Mouse (Mus musculus) neural tube, embryonic 11.5 days (tissue): ENCODE results near the gene Hist1h3h. TPM values are rescaled to one million over a fixed set of nuclear protein-coding genes. Genes with fewer than 3 reads are reported as not detected.
"Not testable (repeated sequence)": the region's sequence is repeated elsewhere in the genome, so short reads cannot be mapped to it uniquely, and the experiment has no call there.

Experiments
- ATAC-seq: fragments of 200-750 bp; cut with Nextera tagmentation; 2 replicates; pipeline ENCODE4 v1.8.0; 2017; ENCODE audit warnings: moderate number of reproducible peaks, mild to moderate bottlenecking, moderate TSS enrichment, moderate library complexity; ENCODE audit not compliant: insufficient read depth, low FRiP score, low TSS enrichment
- DNase-seq: peaks from one replicate; pipeline ENCODE4 v3.0.0-alpha.2; 2015; ENCODE audit warnings: low spot score
- H3K27ac ChIP-seq: fragments of 300-500 bp; sonication (generic); 2 replicates; pipeline ENCODE4 v1.5.1; 2014; ENCODE audit warnings: low read depth, mild to moderate bottlenecking, low read length
- H3K27me3 ChIP-seq: fragments of 300-500 bp; sonication (generic); 2 replicates; pipeline ENCODE4 v1.6.1; 2014; ENCODE audit warnings: mild to moderate bottlenecking, low read length, mixed read lengths; ENCODE audit not compliant: control insufficient read depth, insufficient read depth
- H3K36me3 ChIP-seq: fragments of 300-500 bp; sonication (generic); 2 replicates; pipeline ENCODE4 v1.6.1; 2014; ENCODE audit warnings: mild to moderate bottlenecking, low read length, moderate library complexity, mixed read lengths; ENCODE audit not compliant: control insufficient read depth, insufficient read depth
- H3K4me1 ChIP-seq: fragments of 300-500 bp; sonication (generic); 2 replicates; pipeline ENCODE4 v1.6.1; 2014; ENCODE audit warnings: low read length, mixed read lengths; ENCODE audit not compliant: control insufficient read depth, insufficient read depth
- H3K4me2 ChIP-seq: fragments of 300-500 bp; sonication (generic); 2 replicates; pipeline ENCODE4 v1.6.1; 2014; ENCODE audit warnings: low read depth, mild to moderate bottlenecking, moderate library complexity
- H3K4me3 ChIP-seq: fragments of 300-500 bp; sonication (generic); 2 replicates; pipeline ENCODE4 v1.5.1; 2014; ENCODE audit warnings: low read depth, low read length
- H3K9ac ChIP-seq: fragments of 300-500 bp; sonication (generic); 2 replicates; pipeline ENCODE4 v1.6.1; 2014; ENCODE audit warnings: mild to moderate bottlenecking, low read length
- H3K9me3 ChIP-seq: fragments of 300-500 bp; sonication (generic); 2 replicates; pipeline ENCODE4 v1.6.1; 2016; ENCODE audit warnings: low read length; ENCODE audit not compliant: control insufficient read depth
- WGBS: fragments of 180-500 bp; shearing (Covaris S2); extraction: QIAGEN DNeasy Blood & Tissue Kit; methylation state at CpG from one replicate; pipeline ENCODE4 v1.1.7; 2014; 5-methylcytosine and 5-hydroxymethylcytosine counted together
- polyA plus RNA-seq: library from polyadenylated mRNA; unstranded; fragments of >200 nt; fragmentation: Nextera tagmentation; extraction: Ambion mirVana; gene quantifications from 2 replicates; pipeline ENCODE4 v1.2.1, GENCODE M21; 2014

Hist1h3h gene
- polyA plus RNA-seq, 1 experiment from 2014 or later = 5.6 TPM

DNA sequence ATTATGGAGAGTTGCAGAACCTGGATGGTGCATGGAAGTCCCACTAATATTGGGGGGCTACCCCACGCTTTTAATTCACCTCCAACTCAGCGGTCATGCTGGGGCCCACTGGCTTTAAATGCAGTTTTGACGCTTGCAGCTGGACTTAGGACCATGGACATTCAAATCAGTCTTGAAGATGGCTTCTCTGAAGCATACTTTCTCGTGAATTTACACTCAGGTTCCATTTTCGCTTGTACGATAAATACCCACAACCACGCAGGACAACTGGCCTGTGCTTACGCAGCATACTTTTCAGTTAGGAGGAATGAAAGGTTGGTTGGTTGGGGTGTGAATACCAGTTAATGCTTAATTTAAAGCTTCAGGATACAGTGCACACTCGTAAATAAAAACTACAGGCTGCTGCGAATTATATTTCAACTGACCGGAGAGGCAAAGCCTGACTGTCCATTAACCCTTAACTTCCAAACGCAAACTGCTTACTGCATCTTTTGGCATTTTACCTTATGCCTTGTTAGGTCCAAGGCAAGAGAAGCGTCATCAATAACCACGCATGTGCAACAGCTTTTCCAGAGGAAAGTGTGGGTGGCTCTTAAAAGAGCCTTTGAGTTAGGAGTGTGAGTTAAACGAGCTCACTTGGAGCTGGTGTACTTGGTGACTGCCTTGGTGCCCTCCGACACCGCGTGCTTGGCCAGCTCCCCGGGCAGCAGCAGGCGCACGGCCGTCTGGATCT is 2.2 kb upstream of the Hist1h3h start:
- peak; percentile 41 for DNase-seq
- H3K4me1 ChIP-seq = peaks cover 16% of the 10 kb centered on the region
- no peaks in the 10 kb centered on the region for H3K27me3 ChIP-seq
- no peak for ATAC-seq
- H3K36me3 ChIP-seq = no peaks in the 10 kb centered on the region
- H3K4me2 ChIP-seq = peak overlapping the region; percentile 56
- H3K9ac ChIP-seq = peak overlapping the region; percentile 43
- H3K4me3 ChIP-seq = peak overlapping the region; percentile 32
- H3K9me3 ChIP-seq = no peaks in the 10 kb centered on the region
- WGBS = 1% methylated on average over 22 of the region's 22 CpGs
- peak overlapping the region; percentile 75 for H3K27ac ChIP-seq

- H3K4me2 ChIP-seq = peak within 1 kb of the TSS; percentile 68
- H3K4me1 ChIP-seq = peaks cover 22% of the 10 kb centered on the region
- H3K27me3 ChIP-seq, H3K9me3 ChIP-seq, H3K36me3 ChIP-seq: not testable (repeated sequence)
- ATAC-seq = peak; percentile 92
- peak within 1 kb of the TSS; percentile 69 for H3K9ac ChIP-seq
- peak within 1 kb of the TSS; percentile 32 for H3K4me3 ChIP-seq
- H3K27ac ChIP-seq = peak within 1 kb of the TSS; percentile 87
- peak; percentile 83 for DNase-seq
- WGBS = 1% methylated on average over 27 of the region's 50 CpGs
These were observed 1.5 kb upstream of the Hist1h3h start, which contains the start of the genes Hist1h2bl and Hist1h2ai for GRCm38 (mm10) chr13:21715864-21716539. Hist1h2bl (minus strand) TSS chr13:21716143. Hist1h2ai (plus strand) TSS chr13:21716422.

GRCm38 (mm10) chr13:21716540-21717391 is 693 bp upstream of the Hist1h3h start:
- not testable (repeated sequence) for H3K9me3 ChIP-seq
- WGBS = 1% methylated on average over 11 of the region's 38 CpGs

GRCm38 (mm10) chr13:21718381-21719080 is 1.1 kb downstream of the Hist1h3h start:
- WGBS = 63% methylated on average over 4 of the region's 4 CpGs

More at GRCm38 (mm10) chr13:21716540-21717391, 693 bp upstream of the Hist1h3h start:
- peak; percentile 66 for DNase-seq
- peak; percentile 4; the same call in 1 of the 2 replicates for ATAC-seq
- H3K36me3 ChIP-seq, H3K27me3 ChIP-seq: not testable (repeated sequence)
- H3K4me1 ChIP-seq = peaks cover 24% of the 10 kb centered on the region
- H3K4me2 ChIP-seq = peak overlapping the region; percentile 68
- peak overlapping the region; percentile 32 for H3K4me3 ChIP-seq
- peak overlapping the region; percentile 69 for H3K9ac ChIP-seq
- peak overlapping the region; percentile 87 for H3K27ac ChIP-seq

DNA sequence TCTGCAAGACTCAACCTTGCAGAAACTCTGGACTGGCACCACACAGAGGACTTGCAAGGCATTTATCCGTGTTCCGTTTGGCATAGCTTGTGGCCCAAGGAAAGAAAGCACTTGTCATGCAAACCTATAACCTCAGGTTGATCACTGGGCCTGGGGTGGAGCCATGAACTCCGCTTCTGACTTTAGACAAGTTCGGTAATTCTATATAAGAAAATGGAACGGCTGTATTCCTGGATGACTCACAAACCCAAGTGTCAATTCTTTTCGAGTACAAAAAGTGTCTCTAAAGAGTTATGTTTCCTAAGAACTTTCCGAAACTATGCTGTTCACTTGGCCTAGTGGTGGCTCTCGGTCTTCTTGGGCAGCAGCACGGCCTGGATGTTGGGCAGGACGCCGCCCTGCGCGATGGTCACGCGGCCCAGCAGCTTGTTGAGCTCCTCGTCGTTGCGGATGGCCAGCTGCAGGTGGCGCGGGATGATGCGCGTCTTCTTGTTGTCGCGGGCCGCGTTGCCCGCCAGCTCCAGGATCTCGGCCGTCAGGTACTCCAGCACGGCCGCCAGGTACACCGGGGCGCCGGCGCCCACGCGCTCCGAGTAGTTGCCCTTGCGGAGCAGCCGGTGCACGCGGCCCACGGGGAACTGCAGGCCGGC is 3.8 kb downstream of the Hist1h3h start:
- peak overlapping the region; percentile 57 for H3K4me2 ChIP-seq
- peak; percentile 35 for DNase-seq
- not testable (repeated sequence) for H3K27me3 ChIP-seq, H3K36me3 ChIP-seq, H3K9me3 ChIP-seq
- peak overlapping the region; percentile 80 for H3K9ac ChIP-seq
- peak overlapping the region; percentile 31 for H3K4me3 ChIP-seq
- peaks cover 20% of the 10 kb centered on the region for H3K4me1 ChIP-seq
- 3% methylated on average over 20 of the region's 44 CpGs for WGBS
- ATAC-seq = peak; percentile 11; the same call in 1 of the 2 replicates
- peak overlapping the region; percentile 90 for H3K27ac ChIP-seq

More at GRCm38 (mm10) chr13:21718381-21719080, 1.1 kb downstream of the Hist1h3h start:
- Histone ChIP-seq H3K4me2 (peak overlapping the region; percentile 49), H3K9ac (peak overlapping the region; percentile 61), H3K27me3 (no peaks in the 10 kb centered on the region), H3K9me3 (no peaks in the 10 kb centered on the region), H3K4me1 (peaks cover 26% of the 10 kb centered on the region), H3K27ac (peak overlapping the region; percentile 65), H3K36me3 (no peaks in the 10 kb centered on the region), H3K4me3 (peak overlapping the region; percentile 32)
- ATAC-seq (no peak), DNase-seq (peak; percentile 44)

- DNase-seq (peak; percentile 85), ATAC-seq (peak; percentile 94)
- H3K9ac ChIP-seq = peak within 1 kb of the TSS; percentile 80
- peak within 1 kb of the TSS; percentile 31 for H3K4me3 ChIP-seq
- not testable (repeated sequence) for H3K27me3 ChIP-seq, H3K9me3 ChIP-seq, H3K36me3 ChIP-seq
- H3K4me2 ChIP-seq = peak within 1 kb of the TSS; percentile 57
- H3K27ac ChIP-seq = peak within 1 kb of the TSS; percentile 90
- WGBS = 0% methylated on average over 28 of the region's 37 CpGs
- peaks cover 20% of the 10 kb centered on the region for H3K4me1 ChIP-seq
These were observed 4.4 kb downstream of the Hist1h3h start, which contains the start of gene Hist1h2bm for GRCm38 (mm10) chr13:21721757-21722372. Hist1h2bm (plus strand) TSS chr13:21722044.

DNA sequence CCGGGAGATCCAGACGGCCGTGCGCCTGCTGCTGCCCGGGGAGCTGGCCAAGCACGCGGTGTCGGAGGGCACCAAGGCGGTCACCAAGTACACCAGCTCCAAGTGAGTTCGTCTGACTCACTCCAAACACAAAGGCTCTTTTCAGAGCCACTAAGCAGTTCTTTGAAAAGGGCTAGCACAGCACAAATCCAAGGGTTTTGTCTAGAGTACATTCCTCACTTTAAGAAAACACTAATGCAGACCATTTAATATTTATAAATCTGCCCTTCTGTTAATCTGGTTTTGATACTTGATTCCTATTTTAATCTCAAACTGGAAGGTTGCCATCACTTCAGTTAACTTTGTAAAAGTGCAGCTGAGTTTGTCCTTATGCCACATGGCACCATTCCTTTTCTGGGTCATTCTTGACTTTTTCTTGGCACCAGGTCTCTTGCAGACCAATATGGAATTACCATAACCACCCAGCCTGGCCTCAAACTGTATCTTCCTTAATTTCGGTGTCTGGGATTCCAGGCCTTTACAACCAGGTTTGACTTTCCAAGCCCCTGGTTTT is 5.0 kb downstream of the Hist1h3h start:
- no peaks in the 10 kb centered on the region for H3K27me3 ChIP-seq
- DNase-seq = peak; percentile 21
- peaks cover 23% of the 10 kb centered on the region for H3K4me1 ChIP-seq
- no peaks in the 10 kb centered on the region for H3K9me3 ChIP-seq
- peak overlapping the region; percentile 61 for H3K9ac ChIP-seq
- ATAC-seq = peak; percentile 25; the same call in 1 of the 2 replicates
- H3K36me3 ChIP-seq = no peaks in the 10 kb centered on the region
- H3K27ac ChIP-seq = peak overlapping the region; percentile 90
- peak overlapping the region; percentile 25 for H3K4me3 ChIP-seq
- peak overlapping the region; percentile 45 for H3K4me2 ChIP-seq
- WGBS = 3% methylated on average over 9 of the region's 11 CpGs
